Mouse (Mus musculus): ENCODE measurements around the gene Prkar2a.

- TF ChIP-seq HCFC1 (IDR thresholded peaks at IDR 0.05; ENCODE audit: borderline replicate concordance, insufficient read depth, low read length) (no peak), ZC3H11A (IDR thresholded peaks at IDR 0.05; ENCODE audit: borderline replicate concordance, low read depth, low read length) (no peak)
Measured at GRCm38 (mm10) chr9:108783548-108784463, 94.7 kb downstream of the Prkar2a start, which contains the start of gene Ip6k2.

All from ES-E14 (cell line).